Mouse (Mus musculus) small intestine, adult 2 months (tissue): Measurements from ENCODE around the gene Oxtr. TPM values are rescaled to one million over a fixed set of nuclear protein-coding genes. Genes with fewer than 3 reads are reported as not detected.

ENCODE experiments used
- H3K27ac ChIP-seq: fragments of 200-500 bp; 2 replicates; pipeline ENCODE4 v1.5.1; 2012; ENCODE audit warnings: low read depth, low read length, control low read depth, inconsistent platforms; ENCODE audit not compliant: insufficient read depth
- H3K27me3 ChIP-seq: fragments of 200-500 bp; 2 replicates; pipeline ENCODE4 v1.6.1; 2012; ENCODE audit warnings: mild to moderate bottlenecking, moderate library complexity, low read length, inconsistent platforms; ENCODE audit not compliant: control insufficient read depth, insufficient read depth
- H3K36me3 ChIP-seq: fragments of 200-500 bp; 2 replicates; pipeline ENCODE4 v1.6.1; 2012; ENCODE audit warnings: mild to moderate bottlenecking, low read length, control low read depth, inconsistent platforms; ENCODE audit not compliant: control insufficient read depth, insufficient read depth
- H3K4me1 ChIP-seq: fragments of 200-500 bp; 2 replicates; pipeline ENCODE4 v1.6.1; 2012; ENCODE audit warnings: low read length, inconsistent platforms, mixed read lengths; ENCODE audit not compliant: control insufficient read depth, insufficient read depth, insufficient read length
- H3K4me3 ChIP-seq: fragments of 200-500 bp; 2 replicates; pipeline ENCODE4 v1.5.1; 2012; ENCODE audit warnings: low read depth, mild to moderate bottlenecking, control low read depth, inconsistent platforms, low read length, moderate library complexity
- CTCF ChIP-seq: fragments of 200-500 bp; IDR thresholded peaks from 2 replicates; pipeline ENCODE4 v1.5.1; 2012; ENCODE audit warnings: low read depth, mild to moderate bottlenecking, control low read depth, inconsistent platforms, low read length, moderate library complexity, mixed read lengths; ENCODE audit not compliant: insufficient replicate concordance, insufficient read length; ENCODE audit errors: extremely low read depth
- POLR2A ChIP-seq: fragments of 200-500 bp; IDR thresholded peaks from 2 replicates; pipeline ENCODE4 v1.6.1; 2012; ENCODE audit warnings: low read depth, mild to moderate bottlenecking, control low read depth, inconsistent platforms, low read length, moderate library complexity
- WGBS: fragments of 180-500 bp; shearing (Covaris S2); methylation state at CpG from one replicate; pipeline ENCODE4 v1.1.7; 2018; 5-methylcytosine and 5-hydroxymethylcytosine counted together
- polyA plus RNA-seq: library from polyadenylated mRNA; depleted of rRNA; stranded (reverse); fragments of >200 nt; gene quantifications from 2 replicates; pipeline ENCODE4 v1.2.3, GENCODE M21; 2012

Oxtr gene
- polyA plus RNA-seq, 1 experiment, result 0.11 TPM

DNA sequence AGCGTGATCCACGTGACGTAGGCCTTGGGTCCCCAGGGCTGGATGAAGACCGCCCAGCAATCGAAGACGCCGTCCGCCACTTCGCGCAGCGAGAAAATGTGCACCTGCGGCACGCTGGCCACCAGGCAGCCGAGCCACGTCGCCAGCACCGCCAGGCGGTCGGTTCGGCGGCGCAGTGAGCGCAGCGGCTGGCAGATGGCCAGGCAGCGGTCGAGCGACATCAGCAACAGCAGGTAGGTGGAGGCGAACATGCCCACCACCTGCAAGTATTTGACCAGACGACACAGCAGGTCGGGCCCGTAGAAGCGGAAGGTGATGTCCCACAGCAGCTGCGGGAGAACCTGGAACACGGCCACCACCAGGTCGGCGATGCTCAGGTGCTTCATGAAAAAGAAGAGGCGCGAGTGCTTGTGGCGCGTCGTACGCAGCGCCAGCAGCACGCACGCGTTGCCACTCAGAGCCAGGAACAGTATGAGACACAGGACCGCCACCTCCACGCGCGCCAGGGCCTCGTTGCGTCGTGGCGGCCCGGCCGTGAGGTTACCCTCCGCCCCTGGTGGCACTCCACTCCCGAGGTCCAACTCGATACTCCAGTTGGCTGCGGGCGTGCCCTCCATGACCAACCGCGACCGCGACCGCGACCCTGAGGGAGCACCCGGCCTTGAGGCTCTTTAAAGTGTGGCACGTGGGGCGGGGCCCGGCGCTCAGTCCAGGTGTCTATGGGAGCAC is 398 bp downstream of the Oxtr start:
- 3% methylated on average over 72 of the region's 72 CpGs for WGBS

DNA sequence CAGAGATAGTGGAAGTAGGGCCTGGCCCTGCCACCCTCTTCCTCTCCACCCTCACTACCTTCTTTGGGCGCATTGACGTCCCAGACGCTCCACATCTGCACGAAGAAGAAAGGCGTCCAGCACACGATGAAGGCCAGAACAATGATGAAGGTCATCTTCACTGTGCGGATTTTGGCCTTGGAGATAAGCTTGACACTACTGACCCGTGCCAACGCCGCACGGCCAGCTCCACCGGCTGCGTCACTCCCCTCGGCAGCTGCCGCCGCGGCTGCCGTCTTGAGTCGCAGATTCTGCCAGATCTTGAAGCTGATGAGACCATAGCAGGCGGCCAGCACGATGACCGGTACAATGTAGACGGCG is 942 bp downstream of the Oxtr start:
- 25% methylated on average over 24 of the region's 24 CpGs for WGBS
- Histone ChIP-seq H3K4me1 (peaks cover 9% of the 10 kb centered on the region), H3K27ac (no peak overlapping the region), H3K27me3 (peaks cover 24% of the 10 kb centered on the region), H3K36me3 (no peaks in the 10 kb centered on the region), H3K4me3 (peak overlapping the region; percentile 34)
- no peak for TF ChIP-seq CTCF
- TF ChIP-seq POLR2A, result no peak

More for the DNA sequence above, 398 bp downstream of the Oxtr start:
- Histone ChIP-seq H3K4me3 (peak overlapping the region; percentile 34), H3K4me1 (peaks cover 9% of the 10 kb centered on the region), H3K36me3 (no peaks in the 10 kb centered on the region), H3K27me3 (peaks cover 24% of the 10 kb centered on the region), H3K27ac (no peak overlapping the region)
- TF ChIP-seq POLR2A (no peak), CTCF (no peak)

DNA sequence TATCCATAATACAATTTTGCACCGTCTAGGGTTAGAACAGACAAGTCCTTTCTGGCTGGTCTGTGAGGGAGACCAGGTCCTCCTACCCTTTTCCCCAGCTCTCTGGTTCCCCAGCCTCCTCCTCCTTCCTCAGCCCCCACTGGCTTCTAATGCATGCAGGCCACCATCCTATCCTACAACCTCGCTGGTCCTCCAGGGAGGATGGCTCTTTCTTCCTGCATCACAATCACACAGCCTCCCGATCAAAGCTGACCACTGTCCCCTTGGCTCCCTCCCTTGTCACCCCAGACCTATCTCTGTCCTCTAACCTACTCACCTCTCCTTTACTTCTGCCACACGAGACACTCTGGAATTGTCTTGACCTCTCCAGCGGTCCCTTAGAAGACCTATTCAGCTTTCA is 1.8 kb downstream of the Oxtr start:
- Histone ChIP-seq H3K4me1 (peaks cover 9% of the 10 kb centered on the region), H3K36me3 (no peaks in the 10 kb centered on the region), H3K27ac (no peak overlapping the region), H3K27me3 (peaks cover 24% of the 10 kb centered on the region), H3K4me3 (no peak overlapping the region)
- 81% methylated on average over 5 of the region's 5 CpGs for WGBS
- no peak for TF ChIP-seq CTCF
- no peak for TF ChIP-seq POLR2A

DNA sequence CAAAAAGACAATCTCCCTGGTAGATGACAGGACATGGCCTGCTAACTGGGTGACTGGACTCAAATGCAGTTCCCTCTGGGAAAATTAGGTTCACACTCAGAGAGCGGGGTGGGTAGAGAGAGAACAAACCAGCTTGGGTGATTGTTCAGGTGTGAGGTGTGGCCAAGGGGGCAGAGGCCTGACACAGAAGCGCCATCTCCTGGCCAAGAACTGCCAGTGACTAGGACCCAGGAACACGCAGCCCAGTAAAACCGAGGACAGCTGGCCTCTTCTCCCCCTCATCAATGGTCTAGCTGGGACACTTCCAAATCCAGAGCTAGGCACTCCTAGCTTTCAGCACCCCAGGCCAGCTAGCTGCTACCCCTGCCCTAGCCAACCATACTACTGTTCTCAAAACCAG is 5.4 kb downstream of the Oxtr start:
- no peak overlapping the region for H3K27ac ChIP-seq
- 2% methylated on average over 4 of the region's 4 CpGs for WGBS
- no peak overlapping the region for H3K4me3 ChIP-seq
- peaks cover 5% of the 10 kb centered on the region for H3K4me1 ChIP-seq
- TF ChIP-seq CTCF, result peak; percentile 61; the same call in 1 of the 2 replicates
- no peak for TF ChIP-seq POLR2A
- H3K27me3 ChIP-seq, result peaks cover 9% of the 10 kb centered on the region; the same call in 1 of the 2 replicates
- H3K36me3 ChIP-seq, result no peaks in the 10 kb centered on the region

DNA sequence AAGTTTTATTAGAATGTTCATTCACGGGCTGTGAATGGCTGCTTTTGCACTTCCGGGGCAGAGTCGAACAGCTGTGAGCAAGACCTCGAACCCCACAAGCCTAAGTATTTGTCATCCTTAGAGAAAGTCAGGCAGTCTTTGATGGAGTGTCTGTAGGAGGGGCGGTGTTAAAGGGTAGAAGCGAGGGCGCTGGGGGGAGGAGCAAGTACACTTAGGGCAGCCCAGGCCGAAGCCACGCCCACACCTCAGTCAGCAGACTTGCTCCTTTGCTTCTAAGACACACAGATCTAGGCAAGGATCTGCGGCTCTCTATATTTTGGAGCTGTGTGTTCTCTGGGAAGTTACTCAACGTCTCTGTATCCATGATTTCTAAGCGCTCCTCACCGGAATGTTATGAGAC is 9.9 kb downstream of the Oxtr start:
- Histone ChIP-seq H3K4me1 (no peaks in the 10 kb centered on the region), H3K36me3 (no peaks in the 10 kb centered on the region), H3K27me3 (no peaks in the 10 kb centered on the region), H3K27ac (no peak overlapping the region), H3K4me3 (no peak overlapping the region)
- TF ChIP-seq POLR2A (no peak), CTCF (no peak)
- 49% methylated on average over 13 of the region's 13 CpGs for WGBS

DNA sequence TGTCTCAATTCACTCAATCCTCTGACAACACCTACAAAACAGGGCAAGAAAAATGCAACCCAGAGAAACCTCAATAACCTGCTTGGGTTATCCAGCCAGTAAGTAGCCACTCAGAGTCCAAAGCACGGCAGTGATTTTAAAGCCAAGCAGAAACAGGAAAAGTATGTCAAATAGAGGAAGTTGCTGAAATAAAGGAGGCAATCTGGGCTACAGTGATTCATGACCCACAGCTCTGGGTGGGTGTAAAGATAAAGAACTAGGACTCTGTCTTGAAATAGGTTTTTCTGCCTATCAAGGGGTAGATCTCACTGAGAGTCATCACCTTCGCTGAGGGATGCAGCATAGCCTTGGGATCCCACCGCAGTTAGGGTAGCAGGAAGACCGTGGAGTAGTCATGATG is 18.1 kb downstream of the Oxtr start:
- no peaks in the 10 kb centered on the region for H3K4me1 ChIP-seq
- TF ChIP-seq CTCF, result no peak
- TF ChIP-seq POLR2A, result no peak
- H3K36me3 ChIP-seq, result no peaks in the 10 kb centered on the region
- WGBS, result 66% methylated on average over 4 of the region's 4 CpGs
- no peak overlapping the region for H3K4me3 ChIP-seq
- no peak overlapping the region for H3K27ac ChIP-seq
- no peaks in the 10 kb centered on the region for H3K27me3 ChIP-seq

DNA sequence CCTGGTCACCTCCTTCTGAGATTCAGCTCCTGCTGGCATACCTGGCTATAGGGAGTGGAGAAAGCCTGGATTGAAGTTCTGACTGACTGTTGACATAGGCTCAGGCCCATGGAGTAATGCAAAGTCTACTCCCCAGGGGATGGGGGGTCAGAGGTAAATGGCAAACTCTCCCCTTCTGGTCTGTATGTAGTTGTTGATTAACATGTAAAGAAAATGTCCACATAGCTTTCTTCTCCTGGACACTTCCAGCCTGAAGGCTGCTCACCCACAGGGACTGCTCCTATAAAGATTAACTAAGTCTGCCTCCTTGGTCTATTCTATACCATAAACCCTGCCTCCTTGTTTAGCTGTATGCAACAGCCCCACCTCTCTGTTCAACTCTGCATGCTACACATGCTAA is 23.7 kb downstream of the Oxtr start:
- Histone ChIP-seq H3K4me3 (no peak overlapping the region), H3K4me1 (no peaks in the 10 kb centered on the region), H3K27me3 (no peaks in the 10 kb centered on the region), H3K36me3 (no peaks in the 10 kb centered on the region), H3K27ac (no peak overlapping the region)
- TF ChIP-seq CTCF (no peak), POLR2A (no peak)
